Mouse (Mus musculus) G1E-ER4 (cell line): ENCODE results near the gene Otor. TPM values are rescaled to one million over a fixed set of nuclear protein-coding genes. Genes with fewer than 3 reads are reported as not detected.

Experiments
- GATA1 ChIP-seq: IDR thresholded peaks from one replicate; pipeline ENCODE4 v1.8.0; 2012; ENCODE audit warnings: low read length, inconsistent platforms
- polyA plus RNA-seq: library from polyadenylated mRNA; stranded (reverse); fragments of >175 nt; gene quantifications from 2 replicates; pipeline ENCODE4 v1.2.3, GENCODE M21; 2012

Gene Otor
- not detected in 2 replicates for polyA plus RNA-seq

GRCm38 (mm10) chr2:143078198-143078851 is at the start of gene Otor:
Gene Otor, plus strand, starts transcription at chr2:143078473.
- no peak for TF ChIP-seq GATA1

DNA sequence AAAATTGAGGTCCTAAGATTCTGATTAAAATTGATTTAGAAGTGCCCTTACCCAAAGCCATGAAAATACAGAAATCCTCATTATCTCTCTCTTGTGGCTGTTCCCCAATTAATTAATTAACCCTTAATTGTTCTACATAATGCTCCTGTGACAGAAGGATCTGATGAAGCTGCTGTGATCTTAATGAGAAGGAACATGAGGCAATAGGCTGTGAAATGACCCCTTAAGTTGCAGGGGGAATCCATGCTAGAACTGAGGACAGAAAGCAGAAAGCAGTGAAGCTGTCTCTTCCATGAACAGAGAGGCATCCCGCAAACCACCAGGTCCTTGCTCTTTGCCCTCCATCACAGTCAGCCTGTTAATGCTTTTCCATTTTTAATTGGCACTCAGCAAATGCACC is 47.0 kb upstream of the Otor start:
- TF ChIP-seq GATA1, result no peak

GRCm38 (mm10) chr2:143032378-143033255 is 45.7 kb upstream of the Otor start:
- no peak for TF ChIP-seq GATA1

DNA sequence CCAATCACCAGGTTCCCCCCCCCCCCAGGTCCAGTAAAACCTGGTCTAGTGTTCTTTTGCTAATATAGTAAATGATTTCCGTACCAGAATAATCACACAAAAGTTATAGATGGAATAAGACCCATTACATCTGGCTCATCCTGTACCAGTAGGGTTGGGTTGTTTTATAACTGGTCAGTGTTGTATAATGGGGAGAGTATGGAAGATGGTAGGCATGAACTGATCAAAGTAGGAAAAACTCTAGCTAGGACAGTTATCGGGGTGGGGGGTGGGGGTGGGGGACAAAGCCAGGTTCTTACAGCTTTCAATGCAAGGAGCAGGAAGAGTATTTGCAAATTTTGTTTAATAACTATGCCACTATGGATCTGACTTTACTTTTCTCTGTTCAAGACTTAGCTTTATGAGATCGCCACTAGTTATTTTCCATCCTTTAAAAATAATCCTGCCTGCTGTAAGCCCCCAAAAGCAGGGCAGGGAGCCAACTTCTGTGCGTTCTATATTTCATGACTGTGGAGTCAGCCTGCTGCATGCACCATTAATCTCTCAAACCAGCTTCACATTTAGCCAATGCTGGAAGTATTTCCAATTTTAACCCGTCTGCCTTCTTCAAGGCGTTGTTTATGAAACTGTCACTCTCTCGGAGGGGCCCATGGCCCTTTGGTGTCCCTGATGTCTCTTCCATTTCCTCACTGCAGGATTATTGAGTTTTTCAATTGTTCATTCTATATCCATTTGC is 43.8 kb upstream of the Otor start:
- TF ChIP-seq GATA1, result no peak

DNA sequence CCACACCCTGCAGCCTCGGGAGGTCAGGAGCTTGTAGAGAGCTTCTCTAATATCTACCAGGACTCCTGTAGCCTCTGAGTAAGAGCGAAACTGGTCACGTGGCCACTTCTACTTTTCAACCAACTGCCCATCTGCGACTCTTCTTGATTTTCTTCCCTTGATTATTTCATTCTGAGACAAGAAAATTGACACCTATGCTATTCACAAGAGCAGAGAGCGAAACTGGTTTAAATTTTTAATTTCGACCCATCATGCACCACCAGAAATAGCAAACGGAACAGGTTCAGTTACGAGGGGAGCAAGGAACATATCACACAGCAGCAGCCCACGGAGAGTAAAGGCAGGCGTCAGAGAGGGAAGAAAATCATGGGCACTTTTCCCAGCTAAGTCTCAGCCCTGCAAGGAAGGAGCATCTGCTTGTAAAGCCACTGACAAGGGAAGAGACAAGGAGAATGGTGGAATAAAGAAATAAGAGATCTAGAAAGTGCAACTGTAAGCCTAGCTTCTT is 43.1 kb upstream of the Otor start:
- TF ChIP-seq GATA1, result no peak

- TF ChIP-seq GATA1, result no peak
Measured at GRCm38 (mm10) chr2:143041596-143041995, 36.7 kb upstream of the Otor start.

GRCm38 (mm10) chr2:143055251-143055650 is 23.0 kb upstream of the Otor start:
- no peak for TF ChIP-seq GATA1

DNA sequence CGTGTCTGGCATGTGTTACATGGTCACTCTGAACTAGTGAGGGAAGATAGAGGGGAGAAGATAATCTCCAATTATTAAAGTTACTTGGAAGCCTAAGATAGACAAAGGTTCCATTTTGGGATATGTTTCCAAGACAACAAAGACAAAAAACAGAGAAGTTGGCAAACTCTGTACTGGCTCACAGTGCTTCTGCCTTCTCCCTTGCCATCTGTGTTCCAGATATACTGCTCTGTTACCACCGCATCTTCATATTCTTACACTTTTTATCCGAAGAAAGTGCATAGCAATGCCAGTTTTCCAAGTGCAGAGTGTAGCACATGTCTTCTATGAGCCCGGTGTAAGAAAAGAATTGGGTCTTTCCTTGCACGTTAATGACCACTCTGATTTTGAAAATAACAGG is 21.5 kb upstream of the Otor start:
- TF ChIP-seq GATA1, result no peak

- TF ChIP-seq GATA1, result no peak
Measured at GRCm38 (mm10) chr2:143062432-143062811, 15.9 kb upstream of the Otor start.

DNA sequence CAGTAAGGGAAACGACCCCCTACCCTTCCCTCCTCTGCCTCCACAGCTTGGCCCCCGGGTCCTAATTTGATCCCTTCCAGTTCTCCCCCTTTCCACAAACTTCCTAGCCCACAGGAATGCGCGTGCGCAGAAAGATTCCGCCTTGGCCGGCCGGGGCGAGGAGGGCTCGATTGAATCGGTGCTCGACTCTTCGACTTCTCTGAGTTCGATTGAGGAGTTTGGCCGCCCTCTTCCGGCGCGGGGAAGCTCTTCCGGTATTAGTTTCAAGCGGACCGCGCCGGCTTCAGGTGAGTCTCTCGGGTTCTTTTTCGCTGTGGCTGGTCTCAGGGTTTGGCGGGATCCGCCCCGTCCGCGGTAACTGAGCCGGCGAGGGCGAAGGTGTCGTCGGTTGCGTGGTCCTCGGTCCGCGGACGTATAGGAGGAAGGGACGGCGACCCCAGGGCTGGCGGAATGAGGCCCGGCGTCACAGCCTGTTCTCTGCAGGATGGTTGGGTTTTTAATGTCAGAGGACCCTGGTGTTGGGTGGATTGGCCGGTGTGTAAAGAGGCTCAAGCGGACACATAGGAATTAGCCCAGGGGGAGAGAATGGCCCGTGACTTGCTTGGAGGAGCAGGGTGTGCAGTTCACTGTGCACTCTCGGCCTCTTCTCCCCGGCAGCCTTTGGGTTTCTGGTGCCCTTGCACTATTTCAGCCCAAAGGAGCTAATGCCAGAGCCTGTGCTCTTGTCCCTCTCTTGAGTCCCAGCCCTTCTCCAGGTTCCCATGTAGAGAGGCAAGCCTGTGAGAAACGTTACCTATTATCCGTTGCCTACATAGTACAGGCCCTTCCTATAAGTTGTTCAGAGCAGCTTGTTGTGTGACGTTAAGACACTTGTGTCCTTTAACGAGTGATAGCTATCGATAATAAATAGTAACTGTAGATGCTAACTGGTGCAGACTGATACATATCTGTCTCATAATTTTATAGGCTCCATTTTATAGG is 15.2 kb upstream of the Otor start, which contains the start of gene Snrpb2:
Gene Snrpb2, plus strand, starts transcription at position 228 of the 981 bp plus-strand sequence.
- TF ChIP-seq GATA1, result no peak

DNA sequence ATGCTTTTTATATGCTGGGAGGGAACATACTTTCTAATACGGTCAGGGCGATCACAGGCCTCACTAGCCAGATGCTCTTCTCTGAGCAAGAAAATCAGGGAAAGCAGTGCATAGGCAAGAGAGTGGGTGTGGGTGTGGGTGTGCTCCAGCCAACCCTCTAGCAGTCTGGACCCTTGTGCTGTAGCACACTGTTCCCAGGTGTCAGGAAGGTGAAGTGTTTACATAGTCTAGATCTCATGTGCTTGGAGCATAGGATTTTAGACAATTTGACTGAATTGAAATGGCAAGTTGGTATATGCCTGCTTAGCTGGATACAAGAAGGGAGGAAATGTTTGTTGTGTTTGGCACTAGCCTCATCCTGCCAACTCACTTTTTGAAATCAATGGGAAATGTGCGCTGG is 12.4 kb upstream of the Otor start:
- no peak for TF ChIP-seq GATA1

DNA sequence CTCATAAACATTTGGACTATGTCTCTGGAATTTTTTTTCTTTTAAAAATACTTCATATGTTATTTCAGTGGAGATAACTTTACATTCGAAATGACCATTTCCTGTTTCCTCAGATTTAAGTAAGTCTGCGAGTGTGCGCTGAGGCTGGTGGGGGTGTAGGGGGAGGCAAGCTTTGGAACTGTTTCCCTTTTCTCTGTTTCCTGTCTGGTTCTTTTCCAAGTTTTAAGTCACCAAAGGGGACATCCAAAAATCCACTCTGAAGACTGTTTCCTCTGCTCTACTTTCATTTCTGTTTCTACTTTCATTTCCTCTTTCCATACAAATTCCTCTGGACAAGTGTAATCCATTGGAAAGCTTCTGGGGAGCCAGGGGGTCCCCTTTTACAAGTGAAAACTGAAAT is 3.4 kb downstream of the Otor start:
- no peak for TF ChIP-seq GATA1

GRCm38 (mm10) chr2:143084852-143085397 is 6.7 kb downstream of the Otor start:
- TF ChIP-seq GATA1, result no peak

DNA sequence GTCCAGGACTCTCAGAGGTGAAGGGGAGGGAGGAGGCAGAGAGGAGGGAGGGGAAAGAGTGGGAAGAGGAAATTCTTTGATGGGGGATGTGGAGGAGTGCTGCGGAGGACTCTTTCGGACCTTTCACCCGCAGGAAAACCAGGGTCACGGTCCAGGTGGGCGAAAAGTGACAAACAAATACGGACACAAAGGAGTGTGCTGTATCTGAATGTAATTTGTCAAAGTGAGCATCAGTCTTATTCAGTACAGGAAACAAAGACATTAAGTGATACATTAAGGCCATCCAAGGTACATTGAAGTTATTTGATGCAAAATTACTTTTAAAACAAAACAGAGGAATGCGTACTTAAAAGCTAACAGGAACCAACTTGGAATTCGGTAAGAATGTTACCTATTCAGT is 11.6 kb downstream of the Otor start:
- no peak for TF ChIP-seq GATA1
